Mouse (Mus musculus): ENCODE measurements at regions not wholly inside any gene's neighbourhood (a gene's known extent, or its start where the extent isn't known, plus 50 kb on each side); places are given as distances from the start of the nearest gene placed in this dataset.

GRCm38 (mm10) chr4:46275773-46276172 lies 67.6 kb upstream of the Foxe1 start:
- no peak for TF ChIP-seq CTCF (IDR thresholded peaks at IDR 0.05)
- no peak for TF ChIP-seq POLR2A (IDR thresholded peaks at IDR 0.05; ENCODE audit: insufficient read depth, low read depth, low read length)
- no peak for TF ChIP-seq EP300 (IDR thresholded peaks at IDR 0.05; ENCODE audit: insufficient read depth, low read depth, low read length)
